Mouse (Mus musculus) forebrain, embryonic 15.5 days (tissue): ENCODE results near the gene Thap7. TPM values are rescaled to one million over a fixed set of nuclear protein-coding genes. Genes with fewer than 3 reads are reported as not detected.
A peak's percentile ranks its signal among the peaks of the same experiment; 100 is the strongest.
"Not testable (repeated sequence)": the region's sequence is repeated elsewhere in the genome, so short reads cannot be mapped to it uniquely, and the experiment has no call there.

Experiments
- ATAC-seq: fragments of 200-750 bp; cut with Nextera tagmentation; replicated peaks from 2 replicates; pipeline ENCODE4 v1.8.0; 2017; ENCODE audit warnings: mild to moderate bottlenecking, moderate TSS enrichment, moderate library complexity
- H3K27ac ChIP-seq: fragments of 300-500 bp; sonication (generic); replicated peaks from 2 replicates; pipeline ENCODE4 v1.5.1; 2015; ENCODE audit warnings: mild to moderate bottlenecking, inconsistent platforms
- H3K27me3 ChIP-seq: fragments of 300-500 bp; sonication (generic); 2 replicates; pipeline ENCODE4 v1.6.1; 2015; ENCODE audit warnings: inconsistent platforms
- H3K36me3 ChIP-seq: fragments of 300-500 bp; sonication (generic); 2 replicates; pipeline ENCODE4 v1.6.1; 2015; ENCODE audit warnings: mild to moderate bottlenecking, inconsistent platforms
- H3K4me1 ChIP-seq: fragments of 300-500 bp; sonication (generic); 2 replicates; pipeline ENCODE4 v1.6.1; 2015; ENCODE audit warnings: inconsistent platforms
- H3K4me2 ChIP-seq: fragments of 300-500 bp; sonication (generic); replicated peaks from 2 replicates; pipeline ENCODE4 v1.6.1; 2015; ENCODE audit warnings: mild to moderate bottlenecking, inconsistent platforms
- H3K4me3 ChIP-seq: fragments of 300-500 bp; sonication (generic); 2 replicates; pipeline ENCODE4 v1.5.1; 2015; ENCODE audit warnings: mild to moderate bottlenecking, inconsistent platforms
- H3K9ac ChIP-seq: fragments of 300-500 bp; sonication (generic); replicated peaks from 2 replicates; pipeline ENCODE4 v1.6.1; 2015; ENCODE audit warnings: mild to moderate bottlenecking, inconsistent platforms
- H3K9me3 ChIP-seq: fragments of 300-500 bp; sonication (generic); 2 replicates; pipeline ENCODE4 v1.6.1; 2016; ENCODE audit warnings: inconsistent platforms
- WGBS: fragments of 180-500 bp; shearing (Covaris S2); methylation state at CpG from one replicate; pipeline ENCODE4 v1.1.7; 2015; ENCODE audit warnings: mixed read lengths; 5-methylcytosine and 5-hydroxymethylcytosine counted together
- polyA plus RNA-seq: library from polyadenylated mRNA; unstranded; fragments of >200 nt; fragmentation: Nextera tagmentation; extraction: Ambion mirVana; gene quantifications from 2 replicates; pipeline ENCODE4 v1.2.1, GENCODE M21; 2015

Thap7 gene
- polyA plus RNA-seq, 1 experiment from 2014 or later: 65.8 TPM

GRCm38 (mm10) chr16:17527606-17528005, 3.3 kb downstream of the Thap7 start:
- H3K27ac ChIP-seq: no peak overlapping the region
- H3K36me3 ChIP-seq: peaks cover 59% of the 10 kb centered on the region
- no peak overlapping the region for H3K4me2 ChIP-seq
- H3K27me3 ChIP-seq: no peaks in the 10 kb centered on the region
- peaks cover 20% of the 10 kb centered on the region for H3K4me1 ChIP-seq
- H3K4me3 ChIP-seq: no peak overlapping the region
- H3K9ac ChIP-seq: no peak overlapping the region
- no peaks in the 10 kb centered on the region for H3K9me3 ChIP-seq
- no peak for ATAC-seq

DNA sequence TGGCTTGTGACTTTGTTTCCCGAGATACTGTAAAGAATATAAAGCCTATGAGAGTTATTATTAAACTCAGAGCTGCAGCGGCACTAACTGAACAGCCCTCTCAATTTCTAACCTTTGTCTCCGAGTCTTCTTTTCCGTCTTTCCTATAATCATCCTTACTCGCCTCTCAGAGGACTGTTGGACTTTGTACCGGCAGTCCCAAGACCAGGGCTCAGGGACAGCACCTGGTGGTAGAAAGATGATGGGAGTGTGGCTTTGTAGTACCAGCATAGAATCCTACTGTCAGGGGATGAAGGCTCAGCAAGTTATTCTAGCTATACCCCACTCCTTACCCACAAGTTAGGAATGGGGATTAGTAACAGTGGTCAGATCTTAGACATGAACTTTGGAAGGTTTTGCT, 4.7 kb downstream of the Thap7 start:
- Histone ChIP-seq H3K9ac (no peak overlapping the region), H3K36me3 (peaks cover 73% of the 10 kb centered on the region), H3K4me2 (no peak overlapping the region), H3K4me1 (peaks cover 10% of the 10 kb centered on the region), H3K27ac (no peak overlapping the region), H3K27me3 (no peaks in the 10 kb centered on the region), H3K9me3 (no peaks in the 10 kb centered on the region), H3K4me3 (no peak overlapping the region)
- WGBS: 88% methylated on average over 6 of the region's 6 CpGs
- no peak for ATAC-seq

DNA sequence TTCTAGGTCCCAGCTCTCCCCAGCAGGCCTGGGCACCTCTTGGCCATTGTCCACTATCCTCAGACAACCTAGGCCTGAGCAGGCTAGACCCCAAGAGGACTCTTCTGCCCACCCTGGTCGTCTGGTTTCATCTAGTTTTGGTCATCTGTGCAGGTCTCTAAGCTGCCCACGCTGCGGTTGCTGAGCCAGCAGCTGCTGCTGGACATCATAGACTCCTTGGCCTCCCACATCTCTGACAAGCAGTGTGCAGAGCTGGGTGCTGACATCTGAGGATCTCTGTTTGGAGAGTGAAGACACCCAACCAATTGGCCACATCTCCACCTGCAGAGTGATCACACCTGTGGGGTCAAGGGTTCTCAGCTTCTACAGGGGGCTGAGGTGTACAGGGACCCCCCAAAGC, 5.4 kb downstream of the Thap7 start:
- Histone ChIP-seq H3K4me1 (peaks cover 10% of the 10 kb centered on the region), H3K9ac (no peak overlapping the region), H3K9me3 (no peaks in the 10 kb centered on the region), H3K27ac (no peak overlapping the region), H3K36me3 (peaks cover 80% of the 10 kb centered on the region), H3K4me3 (no peak overlapping the region), H3K27me3 (no peaks in the 10 kb centered on the region), H3K4me2 (no peak overlapping the region)
- 88% methylated on average over 3 of the region's 3 CpGs for WGBS
- no peak for ATAC-seq

DNA sequence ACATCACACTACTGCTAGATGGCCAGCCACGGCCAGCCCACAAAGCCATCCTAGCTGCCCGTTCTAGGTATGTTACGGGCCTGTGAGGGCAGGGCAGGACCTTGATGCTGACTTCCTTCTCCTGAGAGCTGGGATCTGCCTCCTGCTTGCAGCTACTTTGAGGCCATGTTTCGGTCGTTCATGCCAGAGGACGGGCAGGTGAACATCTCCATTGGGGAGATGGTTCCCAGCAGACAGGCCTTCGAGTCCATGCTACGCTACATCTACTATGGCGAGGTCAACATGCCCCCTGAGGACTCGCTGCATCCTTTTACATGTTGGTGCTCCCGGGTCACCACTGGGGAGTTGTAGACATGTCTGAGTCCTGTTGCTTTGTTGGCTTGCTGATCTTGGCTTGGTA, 6.8 kb downstream of the Thap7 start:
- H3K27me3 ChIP-seq: no peaks in the 10 kb centered on the region
- H3K4me2 ChIP-seq: no peak overlapping the region
- H3K4me3 ChIP-seq: no peak overlapping the region
- H3K36me3 ChIP-seq: peaks cover 93% of the 10 kb centered on the region
- WGBS: 93% methylated on average over 11 of the region's 11 CpGs
- no peak overlapping the region for H3K9ac ChIP-seq
- ATAC-seq: no peak
- H3K4me1 ChIP-seq: no peaks in the 10 kb centered on the region
- H3K9me3 ChIP-seq: no peaks in the 10 kb centered on the region
- no peak overlapping the region for H3K27ac ChIP-seq

GRCm38 (mm10) chr16:17518910-17519309, 12.0 kb downstream of the Thap7 start:
- Histone ChIP-seq H3K9me3 (no peaks in the 10 kb centered on the region), H3K4me3 (no peak overlapping the region), H3K4me2 (no peak overlapping the region), H3K27ac (no peak overlapping the region), H3K36me3 (peaks cover 85% of the 10 kb centered on the region), H3K27me3 (no peaks in the 10 kb centered on the region), H3K4me1 (no peaks in the 10 kb centered on the region), H3K9ac (no peak overlapping the region)
- ATAC-seq: no peak
- 86% methylated on average over 2 of the region's 2 CpGs for WGBS

DNA sequence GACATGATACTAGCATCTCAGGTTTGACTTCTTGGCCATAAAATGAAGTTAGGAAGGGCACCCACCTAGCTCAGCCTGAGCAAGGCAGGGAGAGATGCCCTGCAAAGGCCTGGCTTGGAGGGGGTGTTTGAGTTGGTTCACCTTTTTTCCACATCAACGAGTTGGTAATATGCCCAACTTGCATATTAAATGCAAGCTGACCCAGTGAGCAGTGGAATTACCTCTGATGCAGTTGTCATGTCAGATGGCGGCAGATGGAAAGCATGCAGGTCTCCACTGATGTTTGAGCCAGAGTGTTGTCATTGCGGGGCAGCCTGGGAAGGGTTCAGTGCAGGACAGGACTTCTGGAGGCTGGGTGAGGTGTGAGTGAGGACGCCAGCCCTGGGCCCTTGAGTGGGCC, 19.5 kb downstream of the Thap7 start:
- Histone ChIP-seq H3K4me3 (no peak overlapping the region), H3K4me1 (peaks cover 18% of the 10 kb centered on the region), H3K9me3 (no peaks in the 10 kb centered on the region), H3K36me3 (peaks cover 36% of the 10 kb centered on the region), H3K4me2 (no peak overlapping the region), H3K27ac (no peak overlapping the region), H3K27me3 (no peaks in the 10 kb centered on the region), H3K9ac (no peak overlapping the region)
- ATAC-seq: no peak
- 95% methylated on average over 4 of the region's 4 CpGs for WGBS

- no peak for ATAC-seq
- peaks cover 18% of the 10 kb centered on the region for H3K4me1 ChIP-seq
- peaks cover 29% of the 10 kb centered on the region for H3K36me3 ChIP-seq
- H3K27me3 ChIP-seq: no peaks in the 10 kb centered on the region
- 0 out of 2 replicates have a peak overlapping the region, but pooled peaks have one; percentile 72 for H3K4me2 ChIP-seq
- H3K27ac ChIP-seq: no peak overlapping the region
- no peak overlapping the region for H3K9ac ChIP-seq
- WGBS: 89% methylated on average over 2 of the region's 2 CpGs
- H3K9me3 ChIP-seq: no peaks in the 10 kb centered on the region
- H3K4me3 ChIP-seq: no peak overlapping the region
These were observed 20.2 kb downstream of the Thap7 start for GRCm38 (mm10) chr16:17510686-17511085.

- Histone ChIP-seq H3K4me3 (peak overlapping the region; percentile 70; the same call in 1 of the 2 replicates), H3K27ac (no peak overlapping the region), H3K36me3 (peaks cover 25% of the 10 kb centered on the region), H3K9me3 (no peaks in the 10 kb centered on the region), H3K4me2 (peak overlapping the region; percentile 72), H3K9ac (peak overlapping the region; percentile 86; the same call in 1 of the 2 replicates), H3K27me3 (no peaks in the 10 kb centered on the region), H3K4me1 (peaks cover 18% of the 10 kb centered on the region)
- 94% methylated on average over 2 of the region's 2 CpGs for WGBS
- no peak for ATAC-seq
These were observed 20.8 kb downstream of the Thap7 start for GRCm38 (mm10) chr16:17510143-17510542.

DNA sequence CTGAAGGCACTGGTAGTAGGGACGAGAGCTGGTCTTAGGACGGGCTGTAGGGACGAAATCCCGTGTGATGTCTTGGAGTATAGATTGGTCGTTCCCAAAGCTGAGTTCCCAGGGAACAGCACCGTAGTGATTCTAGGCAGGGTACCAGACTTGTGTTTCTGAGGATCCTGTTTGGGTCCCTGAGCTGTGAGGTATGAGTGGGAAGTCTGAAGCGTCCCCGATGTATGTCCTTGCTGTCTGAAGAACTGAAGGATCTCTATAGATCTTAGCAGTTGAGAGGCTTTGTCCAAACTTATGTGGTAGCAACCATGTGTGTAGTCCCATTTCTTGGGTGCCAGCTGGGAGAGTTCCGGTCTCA, 21.7 kb downstream of the Thap7 start:
- peaks cover 18% of the 10 kb centered on the region for H3K4me1 ChIP-seq
- H3K4me3 ChIP-seq: peak overlapping the region; percentile 70
- H3K27me3 ChIP-seq: no peaks in the 10 kb centered on the region
- peak overlapping the region; percentile 95 for H3K27ac ChIP-seq
- peak overlapping the region; percentile 86 for H3K9ac ChIP-seq
- H3K36me3 ChIP-seq: peaks cover 25% of the 10 kb centered on the region
- ATAC-seq: no peak
- 8% methylated on average over 9 of the region's 9 CpGs for WGBS
- H3K4me2 ChIP-seq: peak overlapping the region; percentile 72
- H3K9me3 ChIP-seq: no peaks in the 10 kb centered on the region

DNA sequence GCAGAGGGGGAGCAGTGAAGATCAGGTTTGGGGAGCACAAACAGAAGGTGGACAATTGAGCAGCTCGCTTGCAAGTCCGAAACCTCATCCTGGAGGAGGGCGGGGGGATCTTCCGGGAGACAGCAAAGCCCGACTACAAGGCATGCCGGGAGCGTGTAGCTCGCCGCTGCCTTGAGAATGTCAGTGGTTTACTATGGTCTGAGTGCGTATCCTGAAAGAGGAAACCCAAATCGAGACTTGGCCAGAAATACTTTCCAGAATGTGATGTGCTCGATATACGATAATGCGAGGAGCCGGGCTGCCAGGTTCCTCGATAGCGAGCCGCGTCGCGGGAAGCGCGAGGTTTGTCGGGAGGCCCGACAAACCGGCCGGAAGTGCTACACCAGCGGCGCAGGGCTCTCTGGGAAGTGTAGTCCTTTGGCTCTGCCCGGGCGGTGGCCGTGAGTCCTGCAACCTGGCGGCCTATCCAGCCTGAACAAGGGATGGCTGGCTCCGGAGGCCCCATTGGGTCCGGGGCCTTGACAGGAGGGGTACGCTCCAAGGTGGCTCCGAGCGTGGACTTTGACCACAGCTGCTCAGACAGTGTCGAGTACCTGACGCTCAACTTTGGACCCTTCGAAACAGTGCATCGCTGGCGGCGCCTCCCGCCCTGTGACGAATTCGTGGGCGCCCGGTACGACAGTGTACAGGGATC, 22.2 kb downstream of the Thap7 start, which contains the start of gene Lztr1:
Lztr1 (plus strand) TSS at position 143 of the 694 bp plus-strand sequence.
- ATAC-seq: peak; percentile 98
- peak within 1 kb of the TSS; percentile 86 for H3K9ac ChIP-seq
- H3K4me2 ChIP-seq: peak within 1 kb of the TSS; percentile 72
- H3K4me3 ChIP-seq: peak within 1 kb of the TSS; percentile 70
- H3K36me3 ChIP-seq: peaks cover 20% of the 10 kb centered on the region
- no peaks in the 10 kb centered on the region for H3K9me3 ChIP-seq
- under 1% methylated on average over 50 of the region's 50 CpGs for WGBS
- H3K4me1 ChIP-seq: peaks cover 18% of the 10 kb centered on the region
- H3K27me3 ChIP-seq: no peaks in the 10 kb centered on the region
- peak within 1 kb of the TSS; percentile 95 for H3K27ac ChIP-seq

GRCm38 (mm10) chr16:17508031-17508430, 22.9 kb downstream of the Thap7 start:
- not testable (repeated sequence) for ATAC-seq, H3K9me3 ChIP-seq, H3K27me3 ChIP-seq
- 33% methylated on average over 3 of the region's 3 CpGs for WGBS
- Histone ChIP-seq H3K4me3 (peak overlapping the region; percentile 70), H3K36me3 (peaks cover 13% of the 10 kb centered on the region), H3K27ac (peak overlapping the region; percentile 95), H3K4me1 (peaks cover 18% of the 10 kb centered on the region), H3K9ac (peak overlapping the region; percentile 86), H3K4me2 (peak overlapping the region; percentile 72)

DNA sequence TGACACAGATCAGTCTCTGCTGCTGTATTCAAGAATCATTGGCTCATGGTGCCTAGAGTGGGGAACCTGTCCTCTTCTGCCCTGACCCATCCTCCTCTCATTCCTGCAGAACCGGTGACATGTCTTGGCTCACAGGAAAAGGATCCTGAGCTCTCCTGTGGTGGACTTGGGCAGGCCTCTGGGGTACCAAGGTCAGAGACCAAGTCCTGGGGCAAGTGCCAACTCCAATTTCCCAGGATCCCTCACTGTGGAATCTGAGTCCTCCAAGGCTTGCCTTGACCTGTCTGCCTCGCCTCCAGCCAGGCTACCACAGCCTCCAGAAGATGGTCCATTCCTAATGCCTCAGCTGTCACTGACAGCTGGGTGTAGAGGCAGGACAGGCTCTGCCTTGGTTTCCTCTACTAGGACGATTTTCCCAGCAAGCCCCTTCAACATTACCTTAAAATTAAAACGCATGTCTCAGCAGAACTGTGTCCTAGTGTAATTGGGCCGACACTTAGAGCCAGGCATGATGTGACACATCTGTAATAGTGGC, 23.9 kb downstream of the Thap7 start:
- 83% methylated on average over 5 of the region's 5 CpGs for WGBS
- Histone ChIP-seq H3K27ac (no peak overlapping the region), H3K27me3 (no peaks in the 10 kb centered on the region), H3K4me1 (peaks cover 18% of the 10 kb centered on the region), H3K9me3 (no peaks in the 10 kb centered on the region), H3K4me3 (no peak overlapping the region), H3K9ac (no peak overlapping the region), H3K36me3 (peaks cover 3% of the 10 kb centered on the region; the same call in 1 of the 2 replicates), H3K4me2 (no peak overlapping the region)
- ATAC-seq: no peak

DNA sequence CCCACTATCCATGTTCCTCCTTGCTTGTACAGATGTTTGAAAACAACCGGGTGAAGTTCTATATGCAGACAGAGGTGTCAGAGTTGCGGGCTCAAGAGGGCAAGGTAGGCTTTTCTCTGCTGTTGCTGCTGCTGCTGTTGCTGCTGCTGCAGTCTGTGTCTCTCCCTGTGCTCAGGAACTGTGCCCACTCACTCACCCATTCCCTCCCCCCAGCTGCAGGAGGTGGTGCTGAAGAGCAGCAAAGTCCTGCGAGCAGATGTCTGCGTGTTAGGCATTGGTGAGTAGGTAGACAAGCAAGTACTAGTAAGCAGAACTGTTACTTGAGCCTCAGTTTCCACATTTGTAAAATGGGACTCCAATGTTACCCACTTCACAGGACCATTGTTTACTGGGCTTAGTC, 28.3 kb downstream of the Thap7 start:
- no peaks in the 10 kb centered on the region for H3K36me3 ChIP-seq
- no peak overlapping the region for H3K9ac ChIP-seq
- H3K4me2 ChIP-seq: no peak overlapping the region
- peaks cover 9% of the 10 kb centered on the region for H3K4me1 ChIP-seq
- whole genome bisulfite sequencing: 88% methylated on average over 4 of the region's 4 CpGs
- no peak overlapping the region for H3K27ac ChIP-seq
- no peaks in the 10 kb centered on the region for H3K27me3 ChIP-seq
- no peak for ATAC-seq
- H3K4me3 ChIP-seq: no peak overlapping the region
- no peaks in the 10 kb centered on the region for H3K9me3 ChIP-seq
